Mouse (Mus musculus) lung, postnatal 0 days (tissue): ENCODE data around the gene Agap3. TPM values are rescaled to one million over a fixed set of nuclear protein-coding genes. Genes with fewer than 3 reads are reported as not detected.

Source experiments
- ATAC-seq: fragments of 200-750 bp; cut with Nextera tagmentation; 2 replicates; pipeline ENCODE4 v1.8.0; 2017; ENCODE audit warnings: moderate library complexity
- DNase-seq: peaks from one replicate; pipeline ENCODE4 v3.0.0-alpha.2; 2016; ENCODE audit warnings: low spot score
- H3K27ac ChIP-seq: fragments of 300-500 bp; sonication (generic); 2 replicates; pipeline ENCODE4 v1.5.1; 2014; ENCODE audit warnings: antibody characterized with exemption, mild to moderate bottlenecking, low read length, mixed read lengths
- H3K27me3 ChIP-seq: fragments of 300-500 bp; sonication (generic); replicated peaks from 2 replicates; pipeline ENCODE4 v1.6.1; 2014; ENCODE audit warnings: low read length, mixed read lengths; ENCODE audit not compliant: insufficient read depth
- H3K36me3 ChIP-seq: fragments of 300-500 bp; sonication (generic); 2 replicates; pipeline ENCODE4 v1.6.1; 2014; ENCODE audit warnings: low read length, mixed read lengths; ENCODE audit not compliant: insufficient read depth
- H3K4me1 ChIP-seq: fragments of 300-500 bp; sonication (generic); 2 replicates; pipeline ENCODE4 v1.6.1; 2014; ENCODE audit warnings: antibody characterized with exemption, low read depth, low read length, mixed read lengths; ENCODE audit not compliant: insufficient read depth
- H3K4me2 ChIP-seq: fragments of 300-500 bp; sonication (generic); replicated peaks from 2 replicates; pipeline ENCODE4 v1.6.1; 2014; ENCODE audit warnings: low read depth, mild to moderate bottlenecking, low read length, moderate library complexity, mixed read lengths
- H3K4me3 ChIP-seq: fragments of 300-500 bp; sonication (generic); 2 replicates; pipeline ENCODE4 v1.5.1; 2014; ENCODE audit warnings: low read depth, low read length
- H3K9ac ChIP-seq: fragments of 300-500 bp; sonication (generic); replicated peaks from 2 replicates; pipeline ENCODE4 v1.6.1; 2014; ENCODE audit warnings: low read depth, mild to moderate bottlenecking
- H3K9me3 ChIP-seq: fragments of 300-500 bp; sonication (generic); 2 replicates; pipeline ENCODE4 v1.6.1; 2016; ENCODE audit warnings: low read length, mixed read lengths
- CTCF ChIP-seq: IDR thresholded peaks from 2 replicates; pipeline ENCODE4 v1.5.1; 2016; ENCODE audit warnings: antibody characterized with exemption, mild to moderate bottlenecking
- EP300 ChIP-seq: IDR thresholded peaks from 2 replicates; pipeline ENCODE4 v1.6.1; 2016; ENCODE audit warnings: antibody characterized with exemption, mild to moderate bottlenecking, control low read depth
- WGBS: fragments of 180-500 bp; shearing (Covaris S2); extraction: QIAGEN DNeasy Blood & Tissue Kit; methylation state at CpG from one replicate; pipeline ENCODE4 v1.1.7; 2014; 5-methylcytosine and 5-hydroxymethylcytosine counted together
- polyA plus RNA-seq: library from polyadenylated mRNA; unstranded; fragments of >200 nt; fragmentation: Nextera tagmentation; extraction: Ambion mirVana; gene quantifications from 2 replicates; pipeline ENCODE4 v1.2.1, GENCODE M21; 2015

The Agap3 gene
- polyA plus RNA-seq, 1 experiment from 2014 or later = 44.7 TPM

- TF ChIP-seq CTCF (peak; percentile 92), EP300 (no peak)
- peak; percentile 34 for ATAC-seq
- H3K4me1 ChIP-seq = no peaks in the 10 kb centered on the region
- H3K27me3 ChIP-seq = no peaks in the 10 kb centered on the region
- no peak overlapping the region for H3K27ac ChIP-seq
- H3K9me3 ChIP-seq = no peaks in the 10 kb centered on the region
- DNase-seq = peak; percentile 90
- WGBS = 3% methylated on average over 8 of the region's 8 CpGs
- H3K9ac ChIP-seq = no peak overlapping the region
- no peak overlapping the region for H3K4me2 ChIP-seq
- no peak overlapping the region for H3K4me3 ChIP-seq
- H3K36me3 ChIP-seq = peaks cover 50% of the 10 kb centered on the region; the same call in 1 of the 2 replicates
Measured at GRCm38 (mm10) chr5:24486097-24486496, 34.1 kb downstream of the Agap3 start.

GRCm38 (mm10) chr5:24486738-24487137 is 34.8 kb downstream of the Agap3 start:
- Histone ChIP-seq H3K9me3 (no peaks in the 10 kb centered on the region), H3K36me3 (peaks cover 57% of the 10 kb centered on the region; the same call in 1 of the 2 replicates), H3K4me2 (no peak overlapping the region), H3K27me3 (no peaks in the 10 kb centered on the region), H3K27ac (no peak overlapping the region), H3K9ac (no peak overlapping the region), H3K4me3 (no peak overlapping the region), H3K4me1 (no peaks in the 10 kb centered on the region)
- no peak for ATAC-seq
- 91% methylated on average over 5 of the region's 5 CpGs for WGBS
- no peak for DNase-seq
- TF ChIP-seq EP300 = no peak
- no peak for TF ChIP-seq CTCF

- no peak overlapping the region for H3K9ac ChIP-seq
- no peaks in the 10 kb centered on the region for H3K27me3 ChIP-seq
- no peak for ATAC-seq
- H3K36me3 ChIP-seq = peaks cover 48% of the 10 kb centered on the region
- H3K9me3 ChIP-seq = no peaks in the 10 kb centered on the region
- DNase-seq = no peak
- no peak overlapping the region for H3K27ac ChIP-seq
- TF ChIP-seq CTCF (no peak), EP300 (no peak)
- WGBS = 86% methylated on average over 14 of the region's 14 CpGs
- H3K4me2 ChIP-seq = no peak overlapping the region
- H3K4me3 ChIP-seq = no peak overlapping the region
- no peaks in the 10 kb centered on the region for H3K4me1 ChIP-seq
Measured at GRCm38 (mm10) chr5:24490413-24490920, 38.5 kb downstream of the Agap3 start.

- no peak overlapping the region for H3K4me2 ChIP-seq
- ATAC-seq = peak; percentile 74
- H3K4me1 ChIP-seq = no peaks in the 10 kb centered on the region
- H3K27ac ChIP-seq = no peak overlapping the region
- peak; percentile 58 for DNase-seq
- H3K4me3 ChIP-seq = no peak overlapping the region
- no peaks in the 10 kb centered on the region for H3K27me3 ChIP-seq
- TF ChIP-seq EP300 = no peak
- no peak for TF ChIP-seq CTCF
- WGBS = 61% methylated on average over 16 of the region's 16 CpGs
- peaks cover 42% of the 10 kb centered on the region for H3K36me3 ChIP-seq
- H3K9ac ChIP-seq = no peak overlapping the region
- H3K9me3 ChIP-seq = no peaks in the 10 kb centered on the region
Measured at GRCm38 (mm10) chr5:24492546-24493285, 40.7 kb downstream of the Agap3 start.

GRCm38 (mm10) chr5:24495019-24495418 is 43.0 kb downstream of the Agap3 start:
- H3K27me3 ChIP-seq = no peaks in the 10 kb centered on the region
- 93% methylated on average over 15 of the region's 15 CpGs for WGBS
- no peak overlapping the region for H3K27ac ChIP-seq
- no peaks in the 10 kb centered on the region for H3K4me1 ChIP-seq
- ATAC-seq = no peak
- H3K4me3 ChIP-seq = no peak overlapping the region
- no peak for TF ChIP-seq CTCF
- no peak for TF ChIP-seq EP300
- no peak for DNase-seq
- no peaks in the 10 kb centered on the region for H3K9me3 ChIP-seq
- no peak overlapping the region for H3K4me2 ChIP-seq
- peaks cover 45% of the 10 kb centered on the region for H3K36me3 ChIP-seq
- H3K9ac ChIP-seq = no peak overlapping the region

GRCm38 (mm10) chr5:24496756-24497155 is 44.8 kb downstream of the Agap3 start:
- H3K27ac ChIP-seq = no peak overlapping the region
- TF ChIP-seq EP300 (no peak), CTCF (no peak)
- 80% methylated on average over 6 of the region's 6 CpGs for WGBS
- DNase-seq (no peak), ATAC-seq (no peak)
- no peak overlapping the region for H3K9ac ChIP-seq
- H3K27me3 ChIP-seq = no peaks in the 10 kb centered on the region
- H3K4me2 ChIP-seq = no peak overlapping the region
- H3K4me3 ChIP-seq = no peak overlapping the region
- H3K4me1 ChIP-seq = no peaks in the 10 kb centered on the region
- peaks cover 42% of the 10 kb centered on the region for H3K36me3 ChIP-seq
- no peaks in the 10 kb centered on the region for H3K9me3 ChIP-seq
